In the genomic region with DNA sequence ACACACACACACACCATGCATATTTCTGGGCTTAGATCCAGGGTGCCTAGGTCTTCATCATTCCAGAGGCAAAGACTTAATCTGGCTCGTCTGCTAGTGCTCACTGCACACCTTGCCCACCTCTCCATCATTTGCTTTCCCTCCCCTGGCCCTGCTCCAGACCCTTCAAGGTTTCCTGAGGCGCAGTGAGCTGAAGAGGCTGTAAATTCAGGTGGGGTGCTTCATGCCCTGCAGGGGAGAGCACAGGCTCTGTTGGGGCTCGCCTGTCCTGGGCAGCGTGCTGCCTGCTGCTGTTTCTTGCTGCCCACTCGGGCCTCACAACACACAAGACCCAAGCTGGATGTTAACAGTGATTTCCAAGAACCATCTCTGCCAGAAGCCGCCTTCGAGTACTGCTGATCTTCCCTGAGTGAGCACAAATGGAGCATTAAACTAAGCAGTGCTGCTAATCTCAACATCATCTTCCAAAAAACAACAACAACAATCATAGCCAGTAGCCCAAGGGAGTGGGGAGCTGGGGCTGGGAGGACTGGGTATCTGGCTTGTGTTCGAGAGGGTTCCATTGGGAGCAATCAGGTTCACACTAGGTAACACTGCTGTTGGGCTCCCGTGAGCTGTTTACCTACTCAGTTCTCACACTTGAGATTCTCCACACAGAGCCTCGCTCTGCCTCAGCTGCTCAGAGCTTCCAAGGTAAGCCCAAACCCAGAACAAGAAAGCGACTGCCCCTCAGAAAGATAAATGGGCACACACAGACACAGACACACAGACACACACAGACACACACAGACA, we compare ENCODE assay signal across 22 mouse cellular contexts.
A peak's percentile ranks its signal among the peaks of the same experiment; 100 is the strongest.
DNase-seq lines count a peak whose midpoint lies in the region; ATAC-seq lines count a peak whose summit lies in the region.
"Had no signal": no experiment of that assay in that cellular context is flagged by ENCODE, and none has a peak within 500 bp of the region (broad histone marks: within the 10 kb centered on the region; RNA-seq: fewer than 3 reads in every experiment).

No protein-coding gene starts in this region.

- no peaks in the 10 kb centered on the region for H3K27me3 ChIP-seq in lung, embryonic 16.5 days (ENCODE audit: control insufficient read depth, insufficient read depth, low read depth, low read length)
- no peaks in the 10 kb centered on the region for H3K27me3 ChIP-seq in embryonic facial prominence, embryonic 15.5 days
- no peaks in the 10 kb centered on the region for H3K27me3 ChIP-seq in stomach, embryonic 15.5 days (replicated peaks)
- H3K27me3 ChIP-seq: liver, embryonic 12.5 days had no signal

- ATAC-seq in lung, embryonic 16.5 days (ENCODE audit: low read depth) = peak; percentile 66
- ATAC-seq in embryonic facial prominence, embryonic 15.5 days (ENCODE audit: insufficient number of reproducible peaks, low FRiP score, low TSS enrichment, low read depth) = 0 out of 2 replicates have a peak, but pooled peaks have one; percentile 27
- ATAC-seq in stomach, embryonic 15.5 days (ENCODE audit: insufficient read depth, low FRiP score, low read depth) = 0 out of 2 replicates have a peak, but pooled peaks have one; percentile 17
- ATAC-seq: forebrain, embryonic 15.5 days; liver, embryonic 12.5 days had no signal

- H3K27ac ChIP-seq in lung, embryonic 16.5 days (ENCODE audit: low read length) = peak overlapping the region; percentile 14
- peak overlapping the region; percentile 45 for H3K27ac ChIP-seq in embryonic facial prominence, embryonic 15.5 days (replicated peaks)
- H3K27ac ChIP-seq in stomach, embryonic 15.5 days = no peak overlapping the region
- H3K27ac ChIP-seq: forebrain, embryonic 15.5 days; hindbrain, embryonic 14.5 days; layer of hippocampus, adult 2 months; liver, embryonic 12.5 days; macrophage; midbrain, embryonic 10.5 days had no signal

- WGBS in lung, embryonic 16.5 days = 58% methylated on average over 11 of the region's 11 CpGs
- 63% methylated on average over 11 of the region's 11 CpGs for WGBS in embryonic facial prominence, embryonic 15.5 days
- WGBS in stomach, embryonic 15.5 days = 75% methylated on average over 11 of the region's 11 CpGs

- H3K4me3 ChIP-seq in lung, embryonic 16.5 days (ENCODE audit: low read length) = no peak overlapping the region
- H3K4me3 ChIP-seq in embryonic facial prominence, embryonic 15.5 days (replicated peaks) = no peak overlapping the region
- no peak overlapping the region for H3K4me3 ChIP-seq in stomach, embryonic 15.5 days (replicated peaks)
- H3K4me3 ChIP-seq: erythroblast, embryonic 14.5 days; forebrain, embryonic 15.5 days; layer of hippocampus, adult 2 months; liver, embryonic 12.5 days; midbrain, embryonic 10.5 days had no signal

- peak; percentile 61 for DNase-seq in heart, adult 11 months
- no peak for DNase-seq in heart, adult 9 months (ENCODE audit: low spot score in 2 of 2)
- DNase-seq in lung, postnatal 36 days = no peak
- DNase-seq in layer of hippocampus, postnatal 10 days (ENCODE audit: low spot score in 2 of 2) = no peak
- DNase-seq: adrenal gland, postnatal 14 days; cerebellum, postnatal 14 days; gastrocnemius, postnatal 25 days; heart, postnatal 10 days; kidney, adult 9 months; right cerebral cortex, postnatal 4 days; thymus, adult 18-20 months had no signal

- H3K36me3 ChIP-seq in lung, embryonic 16.5 days (ENCODE audit: control insufficient read depth, insufficient read depth, low read length) = no peaks in the 10 kb centered on the region
- H3K36me3 ChIP-seq in embryonic facial prominence, embryonic 15.5 days = no peaks in the 10 kb centered on the region
- H3K36me3 ChIP-seq in stomach, embryonic 15.5 days = no peaks in the 10 kb centered on the region
- H3K36me3 ChIP-seq: forebrain, embryonic 15.5 days; liver, embryonic 12.5 days; midbrain, embryonic 10.5 days had no signal

- no peak overlapping the region for H3K4me2 ChIP-seq in lung, embryonic 16.5 days (ENCODE audit: low read depth, low read length)
- H3K4me2 ChIP-seq in embryonic facial prominence, embryonic 15.5 days (replicated peaks) = no peak overlapping the region
- H3K4me2 ChIP-seq in stomach, embryonic 15.5 days = no peak overlapping the region
- H3K4me2 ChIP-seq: forebrain, embryonic 15.5 days; heart, embryonic 11.5 days; hindbrain, embryonic 14.5 days; liver, embryonic 12.5 days had no signal

- H3K9ac ChIP-seq in lung, embryonic 16.5 days (ENCODE audit: low read length) = 0 out of 2 replicates have a peak overlapping the region, but pooled peaks have one; percentile 5
- no peak overlapping the region for H3K9ac ChIP-seq in embryonic facial prominence, embryonic 15.5 days
- no peak overlapping the region for H3K9ac ChIP-seq in stomach, embryonic 15.5 days
- H3K9ac ChIP-seq: forebrain, embryonic 15.5 days; hindbrain, embryonic 14.5 days; liver, embryonic 12.5 days had no signal

- H3K4me1 ChIP-seq in lung, embryonic 16.5 days (replicated peaks; ENCODE audit: control insufficient read depth, insufficient read depth, low read length) = peaks cover 15% of the 10 kb centered on the region
- H3K4me1 ChIP-seq in embryonic facial prominence, embryonic 15.5 days = peaks cover 27% of the 10 kb centered on the region
- H3K4me1 ChIP-seq in stomach, embryonic 15.5 days = peaks cover 16% of the 10 kb centered on the region
- H3K4me1 ChIP-seq: liver, embryonic 12.5 days had no signal

- H3K9me3 ChIP-seq in lung, embryonic 16.5 days (ENCODE audit: control insufficient read depth, low read length) = no peaks in the 10 kb centered on the region
- H3K9me3 ChIP-seq in embryonic facial prominence, embryonic 15.5 days (replicated peaks) = no peaks in the 10 kb centered on the region
- H3K9me3 ChIP-seq in stomach, embryonic 15.5 days = no peaks in the 10 kb centered on the region
- H3K9me3 ChIP-seq: forebrain, embryonic 15.5 days; liver, embryonic 12.5 days; midbrain, embryonic 10.5 days had no signal
